Mouse (Mus musculus) gastrocnemius, postnatal 25 days (tissue): ENCODE measurements around the gene Tmem51. TPM values are rescaled to one million over a fixed set of nuclear protein-coding genes. Genes with fewer than 3 reads are reported as not detected.

ENCODE experiments used
- total RNA-seq, 2 experiments: library from RNA; stranded (reverse); gene quantifications; 1 replicate in 1 of 2; 2 replicates in 1 of 2; pipeline ENCODE4 v1.2.3; 2021

Gene Tmem51
- total RNA-seq, 2 experiments from 2014 or later, result 0.61 to 1.2 TPM

Other genes starting within 250 kb of the Tmem51 start
- not detected for gene Ctrc, start 237.9 kb downstream of the Tmem51 start, total RNA-seq
- 1 to 10 TPM; 5.6 to 8.7 TPM for gene Efhd2, start 209.4 kb downstream of the Tmem51 start, total RNA-seq
- under 1 TPM in 1 of 2 experiments, not detected in 1; 0.83 TPM for gene Fhad1, start 69.2 kb downstream of the Tmem51 start, total RNA-seq
- 1 to 10 TPM; 1.9 to 2.5 TPM for gene Kazn, start 155.1 kb upstream of the Tmem51 start, total RNA-seq